Mouse (Mus musculus): ENCODE data around the gene Ciart.
"Not testable (repeated sequence)": the region's sequence is repeated elsewhere in the genome, so short reads cannot be mapped to it uniquely, and the experiment has no call there.

Ciart gene

GRCm38 (mm10) chr3:95881979-95882815 is at the start of gene Ciart:
Ciart (minus strand) TSS chr3:95882251.
- DNase-seq (ENCODE audit: low read depth, low spot score), result peak; percentile 97

DNA sequence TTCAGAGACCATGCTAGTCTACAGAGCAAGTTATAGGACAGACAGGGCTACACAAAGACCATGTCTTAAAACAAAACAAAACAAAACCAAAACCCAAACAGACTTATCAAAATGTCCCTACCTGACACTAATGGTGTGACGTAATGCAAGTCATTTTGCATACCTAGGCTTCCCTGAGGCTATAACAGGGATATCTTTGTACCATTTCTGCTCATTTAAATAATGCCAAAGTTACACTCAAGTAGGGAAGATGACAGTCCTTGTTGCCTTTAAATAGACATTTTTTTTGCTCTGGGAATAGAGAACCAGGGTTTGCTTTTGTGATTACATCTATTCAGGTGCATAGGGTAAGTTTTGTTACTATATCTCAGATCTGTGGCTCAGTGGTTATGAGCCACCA is 49.4 kb upstream of the Ciart start:
- peak; percentile 53 for DNase-seq (ENCODE audit: low read depth, low spot score)

DNA sequence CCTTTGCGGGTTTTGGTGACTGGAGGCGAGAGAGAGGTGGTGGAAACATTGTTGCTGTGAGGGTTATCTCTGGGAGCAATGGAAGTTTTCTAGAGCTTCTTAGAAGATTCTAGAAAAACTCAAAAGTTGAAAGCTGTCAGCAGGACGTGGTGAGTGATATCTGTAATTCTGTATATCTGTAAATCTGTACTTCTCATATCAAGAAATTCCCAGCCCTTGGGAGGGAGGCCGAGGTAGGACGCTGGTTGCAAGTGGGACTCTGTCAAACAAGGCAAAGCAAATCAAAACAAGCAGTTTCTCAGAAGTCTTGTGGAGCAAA is 48.4 kb upstream of the Ciart start:
- peak; percentile 73 for DNase-seq (ENCODE audit: low read depth, low spot score)

DNA sequence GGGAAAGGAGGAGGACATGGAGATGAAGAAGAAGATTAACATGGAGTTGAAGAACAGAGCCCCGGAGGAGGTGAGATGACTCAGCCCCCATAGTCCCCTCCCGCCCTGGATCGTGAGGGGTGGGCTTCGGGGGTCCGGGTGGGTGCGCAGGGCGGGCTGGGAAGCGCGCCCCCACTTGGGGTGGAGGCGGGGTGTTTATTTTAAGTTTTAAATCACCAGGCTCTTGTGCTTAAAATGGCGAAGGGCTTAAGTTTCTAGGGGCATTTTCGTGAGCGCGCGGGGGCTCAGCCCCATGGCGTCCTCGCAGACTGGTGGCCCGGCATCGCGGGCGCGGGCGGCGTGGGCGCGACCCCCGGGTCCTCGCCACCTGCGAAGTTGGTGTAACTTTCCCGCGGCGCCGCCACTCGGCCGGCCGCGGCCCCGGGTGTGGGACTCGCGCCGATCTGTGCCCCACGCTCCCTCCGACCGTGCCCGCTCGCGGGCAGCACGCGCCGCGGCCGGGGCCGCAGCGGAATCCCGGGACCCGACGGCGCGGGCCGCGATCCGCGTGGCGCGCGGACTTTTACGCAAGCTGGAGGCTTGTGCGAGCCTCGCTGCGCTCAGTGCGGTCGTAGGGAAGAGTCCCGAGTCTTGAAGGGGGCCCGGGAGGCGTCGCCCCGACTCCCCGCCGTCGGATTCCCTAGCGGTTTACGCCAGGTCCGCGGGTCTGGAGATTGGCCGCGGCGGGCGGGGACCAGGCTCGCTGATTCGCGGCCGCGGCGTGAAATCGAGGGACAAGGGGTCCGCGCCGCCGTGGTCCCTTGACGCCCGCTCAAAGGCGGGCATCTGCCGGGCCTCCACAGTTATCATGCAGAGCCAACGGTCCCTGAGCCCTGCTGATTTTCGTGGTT is 47.8 kb upstream of the Ciart start:
- DNase-seq (ENCODE audit: low read depth, low spot score), result no peak

DNA sequence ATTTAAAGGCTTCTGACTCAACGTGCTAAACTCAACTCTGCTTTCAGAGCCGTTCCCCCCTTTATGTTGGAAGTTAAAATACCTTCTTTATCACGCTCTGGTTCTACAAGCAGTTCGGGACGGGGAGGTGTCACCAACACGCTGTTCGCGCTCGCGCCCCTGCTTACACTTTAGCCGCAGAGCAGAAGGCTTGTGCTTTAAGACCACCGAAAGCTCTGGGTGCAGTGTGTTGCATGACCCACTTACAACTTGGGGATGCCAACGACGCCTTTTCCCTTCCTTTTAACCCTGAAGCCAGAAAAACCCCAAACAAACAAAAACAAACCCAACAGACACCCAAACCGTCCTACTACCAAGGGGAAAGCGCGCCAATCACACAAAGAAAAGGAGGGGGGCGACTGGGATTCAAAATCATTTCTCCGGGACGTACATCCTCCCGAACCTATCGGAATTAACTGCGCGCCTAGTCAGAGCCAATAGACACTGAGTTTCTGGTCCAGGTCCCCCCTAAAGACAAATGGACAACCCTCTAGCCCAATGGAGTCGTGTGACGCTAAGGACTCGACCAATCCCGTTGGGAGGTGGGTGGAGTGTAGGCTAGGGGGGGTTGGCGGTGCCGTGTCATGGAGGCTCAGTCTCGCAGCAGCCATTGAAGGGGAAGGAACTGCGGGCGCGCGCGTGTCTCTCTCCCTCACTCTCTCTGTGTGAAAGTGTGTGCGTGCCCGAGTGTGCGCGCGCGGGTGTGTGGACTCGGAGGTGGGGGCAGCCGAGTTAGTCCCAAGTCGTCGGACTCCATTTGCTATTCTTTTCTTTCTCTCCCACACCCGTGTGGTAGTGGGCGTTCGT is 46.8 kb upstream of the Ciart start, which contains the start of gene Anp32e:
Gene Anp32e, plus strand, starts transcription at position 589 of the 846 bp plus-strand sequence.
- peak; percentile 98 for DNase-seq (ENCODE audit: low read depth, low spot score)

- DNase-seq (ENCODE audit: low read depth, low spot score), result no peak
Measured at GRCm38 (mm10) chr3:95928261-95928657, 46.2 kb upstream of the Ciart start.

DNA sequence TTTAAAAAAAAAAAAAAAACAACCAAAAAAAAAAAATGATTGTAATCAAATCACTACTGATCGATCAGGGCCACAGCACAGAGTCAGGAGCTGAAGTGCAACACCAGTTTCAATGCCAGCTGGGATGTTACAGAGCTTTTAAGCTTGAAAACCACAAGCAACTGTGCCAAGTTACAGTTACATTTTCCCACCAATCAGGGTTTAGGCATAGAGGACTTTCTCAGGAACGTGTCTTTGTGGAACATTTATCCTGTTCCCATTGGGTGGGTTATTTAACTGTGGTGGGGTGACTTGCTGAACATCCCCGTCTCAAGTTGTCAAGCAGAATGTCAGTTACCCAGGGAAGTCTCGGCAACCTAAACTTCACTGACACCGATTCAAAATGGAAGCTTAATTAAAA is 43.0 kb upstream of the Ciart start:
- no peak for DNase-seq (ENCODE audit: low read depth, low spot score)

GRCm38 (mm10) chr3:95924185-95924584 is 42.1 kb upstream of the Ciart start:
- DNase-seq (ENCODE audit: low read depth, low spot score), result no peak

DNA sequence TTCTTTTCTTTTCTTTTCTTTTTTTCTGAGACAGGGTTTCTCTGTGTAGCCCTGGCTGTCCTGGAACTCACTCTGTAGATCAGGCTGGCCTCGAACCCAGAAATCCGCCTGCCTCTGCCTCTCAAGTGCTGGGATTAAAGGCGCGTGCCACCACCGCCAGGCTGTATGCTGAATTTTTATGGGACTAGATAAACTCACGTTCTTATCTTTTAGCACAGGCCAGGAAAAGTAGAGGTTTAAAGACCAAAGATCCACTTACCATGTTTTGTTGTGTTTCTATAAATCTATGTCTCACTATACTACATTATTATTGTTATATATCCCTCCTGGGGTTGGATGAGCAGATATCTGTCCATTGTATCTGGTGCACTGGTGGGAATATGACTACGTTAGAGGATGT is 41.4 kb upstream of the Ciart start:
- DNase-seq (ENCODE audit: low read depth, low spot score), result not testable (repeated sequence)

DNA sequence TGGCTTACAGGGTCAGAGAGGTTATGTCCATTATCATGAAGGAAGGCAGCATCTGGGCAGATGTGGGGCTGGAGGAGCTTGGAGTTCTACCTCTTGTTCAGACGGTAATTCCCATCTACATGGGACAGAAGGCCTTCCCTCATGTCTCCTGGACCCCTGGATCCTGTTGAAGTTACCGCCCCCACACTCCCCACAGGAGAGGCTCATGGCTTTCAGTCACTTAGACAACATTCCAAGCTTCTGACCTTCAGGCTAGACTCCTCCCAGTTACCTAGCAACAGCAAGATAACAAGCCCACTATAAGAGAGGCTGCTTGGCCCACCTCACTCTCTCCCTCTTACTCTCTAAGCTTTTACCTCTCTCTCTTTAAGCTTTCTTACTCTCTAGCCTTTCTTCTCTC is 38.5 kb upstream of the Ciart start:
- not testable (repeated sequence) for DNase-seq (ENCODE audit: low read depth, low spot score)

- no peak for DNase-seq (ENCODE audit: low read depth, low spot score)
Measured at GRCm38 (mm10) chr3:95916760-95917159, 34.7 kb upstream of the Ciart start.

DNA sequence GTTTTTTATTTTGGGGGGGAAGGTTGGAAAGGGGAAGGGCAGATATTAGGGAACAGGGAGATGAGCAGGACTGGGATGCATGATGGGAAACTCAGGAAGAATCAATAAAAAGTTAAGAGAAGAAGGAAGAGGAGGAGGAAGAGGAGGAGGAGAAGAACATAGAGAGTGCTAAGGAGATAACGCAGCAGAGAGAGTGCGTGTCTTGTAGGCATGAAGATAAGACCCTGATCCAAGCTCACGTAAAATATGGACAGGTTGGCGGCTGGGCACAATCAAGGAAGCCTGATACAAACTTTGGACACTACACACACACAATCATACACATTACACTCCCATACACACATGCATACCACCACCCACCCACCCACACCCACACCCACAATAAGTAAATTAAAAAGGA is 32.7 kb upstream of the Ciart start:
- no peak for DNase-seq (ENCODE audit: low read depth, low spot score)

DNA sequence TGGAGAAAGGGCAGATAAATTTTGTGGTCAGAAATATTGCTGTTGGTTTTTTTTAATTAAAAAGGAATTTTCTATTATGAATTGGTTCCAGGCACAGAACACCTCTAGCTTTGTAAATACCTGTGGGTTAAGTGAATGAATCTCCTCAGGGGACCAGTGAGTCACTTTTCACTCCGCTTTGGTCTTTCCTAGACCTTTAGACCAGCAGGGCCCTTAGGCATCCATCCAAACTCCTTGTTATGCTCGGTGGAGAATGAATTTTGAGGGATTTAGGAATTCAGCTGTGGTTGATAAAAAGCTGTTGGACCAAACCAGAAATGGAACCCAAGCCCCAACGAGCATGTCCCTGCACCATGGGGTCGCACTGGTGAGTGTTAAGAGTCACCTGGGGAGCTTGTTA is 25.6 kb upstream of the Ciart start:
- DNase-seq (ENCODE audit: low read depth, low spot score), result no peak

- peak; percentile 52 for DNase-seq (ENCODE audit: low read depth, low spot score)
Measured at GRCm38 (mm10) chr3:95906860-95907259, 24.8 kb upstream of the Ciart start.

- DNase-seq (ENCODE audit: low read depth, low spot score), result peak; percentile 60
Measured at GRCm38 (mm10) chr3:95905940-95906492, 24.0 kb upstream of the Ciart start.

GRCm38 (mm10) chr3:95905146-95905939 is 23.3 kb upstream of the Ciart start:
- peak; percentile 55 for DNase-seq (ENCODE audit: low read depth, low spot score)

GRCm38 (mm10) chr3:95904568-95904967 is 22.5 kb upstream of the Ciart start, which contains the start of gene Car14:
Car14 (minus strand) TSS chr3:95904691.
- DNase-seq (ENCODE audit: low read depth, low spot score), result no peak

DNA sequence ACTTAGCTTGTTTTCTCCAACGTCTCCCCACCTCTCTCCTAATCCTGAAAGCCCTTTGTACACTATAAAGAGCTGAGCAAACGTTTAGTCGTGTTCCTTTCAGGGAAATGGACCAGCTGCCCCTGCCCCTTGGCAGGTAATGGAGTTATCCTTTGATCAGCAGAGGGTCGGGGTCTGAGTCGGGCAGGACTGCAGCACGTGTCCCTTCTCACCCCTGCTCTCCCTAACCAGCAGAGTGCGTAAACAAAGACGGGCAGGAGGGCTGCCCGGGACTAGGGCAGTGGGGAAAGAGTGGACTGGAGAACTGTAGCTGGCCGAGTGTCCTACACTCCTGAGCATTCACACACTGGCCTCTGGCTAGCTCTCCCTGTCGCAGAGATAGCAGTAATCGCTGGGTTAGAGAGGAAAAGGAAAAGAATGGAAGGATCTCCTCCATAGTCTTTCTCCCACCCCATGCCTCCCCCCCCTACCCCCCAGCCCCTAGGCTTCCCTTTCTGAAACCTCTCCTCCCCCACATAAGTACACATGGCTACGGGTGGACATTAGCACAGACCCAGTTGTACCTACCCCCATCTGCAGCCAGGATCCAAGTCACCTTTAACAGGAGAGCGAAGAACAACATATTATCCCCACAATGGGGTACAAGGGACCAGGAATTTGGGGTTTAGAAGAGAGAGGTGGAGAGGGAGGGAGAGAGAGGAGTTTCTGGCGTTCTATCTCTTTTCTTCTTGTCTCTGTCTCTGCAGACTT is 21.9 kb upstream of the Ciart start:
- no peak for DNase-seq (ENCODE audit: low read depth, low spot score)

- no peak for DNase-seq (ENCODE audit: low read depth, low spot score)
Measured at GRCm38 (mm10) chr3:95902643-95903042, 20.6 kb upstream of the Ciart start.

DNA sequence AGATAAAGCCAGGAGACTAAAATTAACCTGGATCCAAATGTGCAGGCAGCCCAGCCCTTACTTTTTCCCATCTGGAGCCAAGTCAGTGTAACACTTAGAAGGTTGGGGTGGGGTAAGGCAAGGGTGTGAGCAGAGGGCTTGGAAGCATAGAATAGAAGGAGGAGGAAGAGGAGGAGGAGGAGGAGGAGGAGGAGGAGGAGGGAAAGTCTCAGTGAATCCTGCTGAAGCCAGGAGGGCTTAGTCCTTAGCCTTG is 20.2 kb upstream of the Ciart start:
- DNase-seq (ENCODE audit: low read depth, low spot score), result no peak
